Mouse (Mus musculus) lung, postnatal 10 days (tissue): ENCODE data around the gene Siah3.

Source experiments
- DNase-seq: peaks from one replicate; pipeline ENCODE4 v3.0.0; 2021

Siah3 gene

GRCm38 (mm10) chr14:75525376-75526145 lies 69.8 kb downstream of the Siah3 start:
- DNase-seq = no peak

GRCm38 (mm10) chr14:75527464-75528190 lies 71.8 kb downstream of the Siah3 start:
- DNase-seq = peak; percentile 63

GRCm38 (mm10) chr14:75530815-75531353 lies 75.1 kb downstream of the Siah3 start:
- DNase-seq = no peak

- no peak for DNase-seq
These were observed 83.4 kb downstream of the Siah3 start for GRCm38 (mm10) chr14:75539205-75539604.

GRCm38 (mm10) chr14:75540216-75540995 lies 84.6 kb downstream of the Siah3 start:
- DNase-seq = no peak

GRCm38 (mm10) chr14:75540996-75541350 lies 85.2 kb downstream of the Siah3 start:
- no peak for DNase-seq

- no peak for DNase-seq
These were observed 85.9 kb downstream of the Siah3 start for GRCm38 (mm10) chr14:75541731-75542130.

GRCm38 (mm10) chr14:75561577-75562331 lies 106.0 kb downstream of the Siah3 start:
- DNase-seq = peak; percentile 7

- peak; percentile 51 for DNase-seq
These were observed 109.9 kb downstream of the Siah3 start for GRCm38 (mm10) chr14:75565534-75566140.

- DNase-seq = no peak
These were observed 110.5 kb downstream of the Siah3 start for GRCm38 (mm10) chr14:75566303-75566702.

- no peak for DNase-seq
These were observed 123.2 kb downstream of the Siah3 start for GRCm38 (mm10) chr14:75579010-75579409.
